Mouse (Mus musculus): Measurements from ENCODE around the gene Pagr1a. TPM values are rescaled to one million over a fixed set of nuclear protein-coding genes. Genes with fewer than 3 reads are reported as not detected.
A peak's percentile ranks its signal among the peaks of the same experiment; 100 is the strongest.

Gene Pagr1a
- polyA plus RNA-seq, 1 experiment from 2014 or later: 25.1 TPM

DNA sequence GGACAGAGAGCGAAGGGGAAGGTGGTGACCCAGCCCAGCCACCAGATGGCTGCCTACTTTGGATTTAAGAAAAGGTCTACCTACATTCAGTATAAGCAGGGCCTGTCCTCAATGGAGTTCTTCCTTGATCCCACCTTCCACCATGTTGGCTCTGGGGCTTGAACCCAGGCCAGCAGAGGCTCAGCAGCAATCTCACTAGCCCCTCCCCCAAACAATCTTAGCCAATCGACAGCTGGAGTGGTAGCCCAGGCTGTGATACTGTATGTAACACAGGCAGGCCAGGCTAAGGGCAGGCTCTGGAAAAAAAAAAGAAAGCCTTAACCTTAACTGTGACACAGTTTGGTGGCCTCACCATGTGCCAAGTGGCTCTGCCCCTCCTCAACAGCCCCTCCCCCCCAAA, 5.4 kb downstream of the Pagr1a start:
- ATAC-seq: no peak
- Histone ChIP-seq H3K36me3 (ENCODE audit: control insufficient read depth, insufficient read depth, low read length) (peaks cover 38% of the 10 kb centered on the region), H3K4me1 (ENCODE audit: control insufficient read depth, insufficient read depth, low read length) (peaks cover 16% of the 10 kb centered on the region), H3K27me3 (replicated peaks; ENCODE audit: control insufficient read depth, insufficient read depth, low read length) (no peaks in the 10 kb centered on the region), H3K4me3 (ENCODE audit: low read depth, low read length) (no peak overlapping the region), H3K9ac (ENCODE audit: low read length) (no peak overlapping the region), H3K27ac (ENCODE audit: low read depth, low read length) (no peak overlapping the region), H3K4me2 (ENCODE audit: low read length) (no peak overlapping the region), H3K9me3 (replicated peaks; ENCODE audit: control insufficient read depth, low read length) (no peaks in the 10 kb centered on the region)
- no peak for DNase-seq (ENCODE audit: low spot score)
- 75% methylated on average over 2 of the region's 2 CpGs for WGBS

DNA sequence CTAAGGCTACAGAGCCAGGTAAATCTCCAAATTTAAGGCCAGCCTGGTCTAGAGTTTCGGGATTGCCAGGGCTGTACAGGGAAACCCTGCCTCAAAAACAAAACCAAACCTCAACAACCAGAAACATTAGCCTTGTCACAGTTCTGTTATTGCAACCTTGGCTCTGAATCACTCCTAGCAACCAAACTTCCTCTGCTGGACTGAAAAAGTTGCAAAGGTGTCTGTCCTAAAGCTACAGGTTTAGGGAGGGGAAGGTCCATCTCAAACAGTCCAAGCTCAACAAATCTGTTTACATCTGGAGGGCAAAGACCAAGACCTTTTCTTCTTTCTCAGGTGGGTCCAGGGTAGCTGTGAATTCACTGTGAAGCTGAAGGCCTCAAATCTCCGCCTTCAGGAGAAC, 6.1 kb downstream of the Pagr1a start:
- no peak overlapping the region for H3K27ac ChIP-seq (ENCODE audit: low read depth, low read length)
- peaks cover 38% of the 10 kb centered on the region for H3K36me3 ChIP-seq (ENCODE audit: control insufficient read depth, insufficient read depth, low read length)
- DNase-seq (ENCODE audit: low spot score): no peak
- H3K4me2 ChIP-seq (ENCODE audit: low read length): no peak overlapping the region
- ATAC-seq: no peak
- H3K27me3 ChIP-seq (replicated peaks; ENCODE audit: control insufficient read depth, insufficient read depth, low read length): no peaks in the 10 kb centered on the region
- no peak overlapping the region for H3K4me3 ChIP-seq (ENCODE audit: low read depth, low read length)
- no peaks in the 10 kb centered on the region for H3K9me3 ChIP-seq (replicated peaks; ENCODE audit: control insufficient read depth, low read length)
- 96% methylated on average over 2 of the region's 2 CpGs for WGBS
- no peak overlapping the region for H3K9ac ChIP-seq (ENCODE audit: low read length)
- peaks cover 15% of the 10 kb centered on the region for H3K4me1 ChIP-seq (ENCODE audit: control insufficient read depth, insufficient read depth, low read length)

DNA sequence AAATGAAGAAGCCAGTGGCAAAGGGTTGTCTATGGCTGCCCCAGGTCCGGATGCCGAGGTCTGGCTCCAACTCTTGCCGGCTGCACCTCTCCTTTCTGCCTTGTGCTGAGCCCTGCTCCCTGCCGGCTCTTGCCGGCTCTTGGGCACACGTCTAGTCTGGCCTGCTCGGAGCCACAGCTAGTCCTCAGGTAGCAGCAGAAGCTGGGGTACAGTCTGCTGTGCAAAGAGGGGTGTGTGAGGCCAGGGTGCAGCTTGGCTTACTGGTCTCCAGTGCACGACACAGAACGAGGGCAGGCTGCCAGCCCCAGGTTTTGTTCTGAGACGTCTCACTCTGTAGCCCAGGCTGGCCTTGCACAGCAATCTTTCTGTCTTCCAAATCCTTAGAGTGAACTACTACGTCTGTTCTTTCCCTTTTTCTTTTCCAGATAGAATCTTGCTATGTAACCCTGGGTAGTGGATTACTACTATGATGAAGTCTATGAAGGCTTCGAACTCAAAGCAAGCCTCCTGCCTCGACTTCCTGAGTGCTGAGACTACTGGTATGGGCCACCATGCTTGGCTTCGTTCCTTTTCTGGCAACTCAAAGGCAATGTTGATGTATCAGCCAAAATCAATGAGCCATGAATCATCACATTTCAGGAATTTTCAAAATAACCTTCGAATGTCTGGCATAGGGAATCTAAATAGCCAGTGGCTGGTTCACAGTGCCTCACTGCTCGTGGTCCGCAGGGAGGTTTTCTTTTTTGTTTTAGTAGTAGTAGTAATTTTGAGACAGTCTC, 7.7 kb downstream of the Pagr1a start:
- H3K4me1 ChIP-seq (ENCODE audit: control insufficient read depth, insufficient read depth, low read length): 0 out of 2 replicates have a peak, but pooled peaks cover 3% of the 10 kb centered on the region
- H3K36me3 ChIP-seq (ENCODE audit: control insufficient read depth, insufficient read depth, low read length): peaks cover 23% of the 10 kb centered on the region
- peak overlapping the region; percentile 88 for H3K27ac ChIP-seq (ENCODE audit: low read depth, low read length)
- no peaks in the 10 kb centered on the region for H3K9me3 ChIP-seq (replicated peaks; ENCODE audit: control insufficient read depth, low read length)
- no peak for DNase-seq (ENCODE audit: low spot score)
- WGBS: 80% methylated on average over 17 of the region's 17 CpGs
- H3K4me3 ChIP-seq (ENCODE audit: low read depth, low read length): no peak overlapping the region
- no peaks in the 10 kb centered on the region for H3K27me3 ChIP-seq (replicated peaks; ENCODE audit: control insufficient read depth, insufficient read depth, low read length)
- ATAC-seq: no peak
- H3K4me2 ChIP-seq (ENCODE audit: low read length): no peak overlapping the region
- H3K9ac ChIP-seq (ENCODE audit: low read length): no peak overlapping the region

DNA sequence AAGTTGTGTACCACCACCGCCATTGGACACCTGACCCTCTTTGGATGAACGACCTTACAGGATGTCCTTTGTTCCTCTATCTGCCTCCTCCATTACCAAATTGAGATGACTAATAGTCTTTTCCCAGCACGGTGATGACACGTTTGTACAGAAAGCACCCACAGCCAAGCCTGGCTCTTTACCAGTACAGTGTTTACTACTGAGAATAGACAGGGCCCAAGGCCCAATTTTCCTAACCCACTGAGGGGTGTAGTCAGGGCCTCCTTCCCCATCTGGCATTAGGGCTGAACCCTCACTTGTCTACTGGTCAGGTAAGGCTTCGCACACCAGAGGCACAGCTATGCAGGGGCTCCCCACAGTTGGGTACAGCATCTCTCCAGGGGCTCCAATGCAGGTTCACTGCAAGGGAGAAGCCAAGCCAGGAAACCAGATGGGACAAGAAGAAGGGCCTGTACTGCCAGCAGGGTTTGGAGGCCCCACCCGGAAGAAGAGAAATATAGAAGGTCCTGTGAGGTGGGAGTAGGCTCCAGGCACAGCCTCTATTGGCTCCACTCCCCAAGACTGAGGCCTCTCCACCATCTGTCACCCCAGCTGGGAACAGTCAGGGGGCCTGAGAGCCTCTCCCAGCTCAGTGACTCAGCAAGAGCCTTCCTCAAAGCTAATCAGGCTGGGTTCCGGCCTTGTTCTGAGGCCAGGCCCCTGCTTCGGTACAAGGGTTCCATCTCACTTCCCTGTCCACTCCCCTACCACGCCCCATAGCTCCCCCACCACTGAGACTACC, 8.7 kb downstream of the Pagr1a start:
- Histone ChIP-seq H3K27me3 (replicated peaks; ENCODE audit: control insufficient read depth, insufficient read depth, low read length) (no peaks in the 10 kb centered on the region), H3K9me3 (replicated peaks; ENCODE audit: control insufficient read depth, low read length) (no peaks in the 10 kb centered on the region), H3K4me3 (ENCODE audit: low read depth, low read length) (no peak overlapping the region), H3K36me3 (ENCODE audit: control insufficient read depth, insufficient read depth, low read length) (peaks cover 13% of the 10 kb centered on the region), H3K27ac (ENCODE audit: low read depth, low read length) (peak overlapping the region; percentile 88), H3K4me1 (ENCODE audit: control insufficient read depth, insufficient read depth, low read length) (no peaks in the 10 kb centered on the region), H3K9ac (ENCODE audit: low read length) (no peak overlapping the region), H3K4me2 (ENCODE audit: low read length) (no peak overlapping the region)
- ATAC-seq: peak; percentile 90
- 66% methylated on average over 9 of the region's 9 CpGs for WGBS
- peak; percentile 84 for DNase-seq (ENCODE audit: low spot score)

DNA sequence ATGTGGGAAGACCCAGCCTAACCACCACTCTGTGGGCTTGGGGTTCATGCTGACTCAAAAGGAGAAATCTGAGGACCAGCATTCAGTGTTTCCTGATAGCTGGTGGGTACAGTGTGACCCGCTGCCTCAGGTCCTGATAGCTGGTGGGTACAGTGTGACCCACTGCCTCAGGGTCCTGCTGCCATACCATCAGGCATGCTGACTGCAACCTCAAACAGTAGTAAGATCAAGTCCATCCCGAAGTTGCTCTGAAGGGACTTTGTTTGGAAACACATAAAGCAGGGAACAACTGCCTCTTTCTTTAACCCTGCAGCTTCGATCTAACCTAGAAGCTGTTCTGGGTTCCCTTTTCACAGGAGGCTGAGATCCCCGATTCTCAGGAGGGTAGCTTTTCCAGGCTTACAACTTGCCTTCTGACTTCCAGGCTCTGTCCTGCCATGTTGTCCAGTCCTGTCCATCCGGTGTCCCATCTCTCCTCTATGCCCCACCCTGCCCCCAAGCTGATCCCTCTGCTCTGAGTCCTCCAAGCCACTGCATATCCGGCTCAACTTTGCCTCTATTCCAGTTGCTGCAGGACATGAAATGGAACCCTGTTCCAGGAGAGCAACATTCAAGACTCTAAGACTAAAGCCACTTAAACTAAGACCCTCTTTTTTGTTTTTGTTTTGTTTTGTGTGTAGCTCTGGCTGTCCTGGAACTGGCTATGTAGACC, 9.7 kb downstream of the Pagr1a start:
- DNase-seq (ENCODE audit: low spot score): no peak
- Histone ChIP-seq H3K9me3 (replicated peaks; ENCODE audit: control insufficient read depth, low read length) (no peaks in the 10 kb centered on the region), H3K36me3 (ENCODE audit: control insufficient read depth, insufficient read depth, low read length) (peaks cover 3% of the 10 kb centered on the region; the same call in 1 of the 2 replicates), H3K4me2 (ENCODE audit: low read length) (no peak overlapping the region), H3K9ac (ENCODE audit: low read length) (no peak overlapping the region), H3K27me3 (replicated peaks; ENCODE audit: control insufficient read depth, insufficient read depth, low read length) (no peaks in the 10 kb centered on the region), H3K27ac (ENCODE audit: low read depth, low read length) (peak overlapping the region; percentile 88; the same call in 1 of the 2 replicates), H3K4me3 (ENCODE audit: low read depth, low read length) (no peak overlapping the region), H3K4me1 (ENCODE audit: control insufficient read depth, insufficient read depth, low read length) (no peaks in the 10 kb centered on the region)
- no peak for ATAC-seq
- WGBS: 85% methylated on average over 6 of the region's 6 CpGs

DNA sequence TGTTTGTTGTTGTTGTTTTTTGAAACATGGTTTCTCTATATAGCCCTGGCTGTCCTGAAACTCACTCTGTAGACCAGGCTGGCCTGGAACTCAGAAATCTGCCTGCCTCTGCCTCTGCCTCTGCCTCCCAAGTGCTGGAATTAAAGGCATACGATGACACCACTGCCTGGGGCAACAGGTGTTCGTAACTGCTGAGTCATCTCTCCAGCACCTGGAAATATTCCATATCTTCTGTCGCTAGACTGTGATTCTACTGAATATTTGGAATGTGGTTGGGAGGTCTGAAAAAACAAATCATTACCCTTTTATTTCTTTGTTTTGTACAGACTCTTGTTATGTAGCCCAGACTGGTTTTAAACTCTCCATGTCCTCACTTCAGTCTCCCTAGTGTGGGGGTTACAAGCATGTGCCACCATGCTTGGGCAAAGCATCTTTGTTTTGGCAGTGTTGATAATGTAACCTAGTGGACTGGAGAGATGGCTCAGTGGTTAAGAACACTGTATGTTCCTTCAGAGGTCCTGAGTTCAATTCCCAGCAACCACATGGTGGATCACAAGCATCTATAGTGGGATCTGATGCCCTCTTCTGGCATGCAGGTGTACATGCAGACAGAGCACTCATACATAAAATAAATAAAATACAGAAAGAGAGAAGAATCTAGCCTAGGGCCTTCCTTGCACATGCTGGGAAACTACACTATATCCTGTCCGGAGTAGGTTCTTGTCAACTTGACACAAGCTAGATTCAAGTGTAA, 12.9 kb downstream of the Pagr1a start:
- Histone ChIP-seq H3K27me3 (replicated peaks; ENCODE audit: control insufficient read depth, insufficient read depth, low read length) (no peaks in the 10 kb centered on the region), H3K4me2 (ENCODE audit: low read length) (no peak overlapping the region), H3K36me3 (ENCODE audit: control insufficient read depth, insufficient read depth, low read length) (no peaks in the 10 kb centered on the region), H3K9me3 (replicated peaks; ENCODE audit: control insufficient read depth, low read length) (no peaks in the 10 kb centered on the region), H3K4me1 (ENCODE audit: control insufficient read depth, insufficient read depth, low read length) (no peaks in the 10 kb centered on the region), H3K4me3 (ENCODE audit: low read depth, low read length) (no peak overlapping the region), H3K9ac (ENCODE audit: low read length) (no peak overlapping the region), H3K27ac (ENCODE audit: low read depth, low read length) (no peak overlapping the region)
- DNase-seq (ENCODE audit: low spot score) (no peak), ATAC-seq (no peak)
- 83% methylated on average over 4 of the region's 4 CpGs for WGBS

DNA sequence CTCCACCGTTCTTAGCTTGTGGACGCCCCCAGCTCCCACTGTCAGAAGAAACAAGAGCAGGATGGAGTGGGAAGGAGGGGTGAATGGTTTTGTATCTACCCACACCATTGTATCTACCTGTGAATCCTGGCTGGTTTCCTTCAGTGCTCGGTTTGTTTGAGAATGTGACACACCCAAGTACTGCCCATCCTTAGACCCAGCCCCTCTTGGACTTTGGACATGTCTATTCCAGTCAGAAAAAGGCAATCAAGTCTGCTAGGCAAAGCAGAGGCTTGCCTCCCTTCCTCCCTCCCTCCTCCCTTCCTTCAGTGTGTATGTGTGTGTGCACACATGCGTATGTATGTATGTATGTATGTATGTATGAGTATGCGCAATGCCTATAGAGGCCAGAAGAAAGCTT, 13.5 kb downstream of the Pagr1a start:
- H3K4me3 ChIP-seq (ENCODE audit: low read depth, low read length): no peak overlapping the region
- no peak overlapping the region for H3K27ac ChIP-seq (ENCODE audit: low read depth, low read length)
- no peaks in the 10 kb centered on the region for H3K9me3 ChIP-seq (replicated peaks; ENCODE audit: control insufficient read depth, low read length)
- H3K4me1 ChIP-seq (ENCODE audit: control insufficient read depth, insufficient read depth, low read length): no peaks in the 10 kb centered on the region
- WGBS: 91% methylated on average over 5 of the region's 5 CpGs
- no peak overlapping the region for H3K9ac ChIP-seq (ENCODE audit: low read length)
- no peak for ATAC-seq
- DNase-seq (ENCODE audit: low spot score): no peak
- no peaks in the 10 kb centered on the region for H3K36me3 ChIP-seq (ENCODE audit: control insufficient read depth, insufficient read depth, low read length)
- no peaks in the 10 kb centered on the region for H3K27me3 ChIP-seq (replicated peaks; ENCODE audit: control insufficient read depth, insufficient read depth, low read length)
- no peak overlapping the region for H3K4me2 ChIP-seq (ENCODE audit: low read length)

DNA sequence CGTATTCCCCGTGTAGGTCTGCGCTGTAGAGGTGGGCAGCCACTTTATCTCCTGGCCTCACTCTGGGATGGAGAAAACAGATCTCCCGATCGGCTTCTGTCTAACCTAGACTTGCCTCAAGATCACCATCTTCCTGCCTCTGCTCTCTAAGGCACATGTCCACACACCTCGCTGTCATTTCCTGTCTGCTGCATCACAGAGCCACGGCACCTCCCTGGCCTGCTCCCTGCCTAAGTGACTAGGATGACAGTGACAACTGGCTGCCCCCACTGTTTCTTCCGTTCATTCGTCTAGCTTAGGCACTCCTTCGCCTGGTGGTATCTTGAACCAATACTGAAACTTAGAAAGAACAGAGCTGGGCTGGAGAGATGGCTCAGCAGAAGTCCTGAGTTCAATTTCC, 17.6 kb downstream of the Pagr1a start:
- no peak overlapping the region for H3K9ac ChIP-seq (ENCODE audit: low read length)
- no peak overlapping the region for H3K27ac ChIP-seq (ENCODE audit: low read depth, low read length)
- no peaks in the 10 kb centered on the region for H3K4me1 ChIP-seq (ENCODE audit: control insufficient read depth, insufficient read depth, low read length)
- ATAC-seq: no peak
- DNase-seq (ENCODE audit: low spot score): no peak
- no peak overlapping the region for H3K4me2 ChIP-seq (ENCODE audit: low read length)
- no peaks in the 10 kb centered on the region for H3K27me3 ChIP-seq (replicated peaks; ENCODE audit: control insufficient read depth, insufficient read depth, low read length)
- no peak overlapping the region for H3K4me3 ChIP-seq (ENCODE audit: low read depth, low read length)
- WGBS: 89% methylated on average over 10 of the region's 10 CpGs
- H3K9me3 ChIP-seq (replicated peaks; ENCODE audit: control insufficient read depth, low read length): no peaks in the 10 kb centered on the region
- H3K36me3 ChIP-seq (ENCODE audit: control insufficient read depth, insufficient read depth, low read length): no peaks in the 10 kb centered on the region

Data from forebrain, embryonic 14.5 days (tissue).